13 mouse cellular contexts compared by ENCODE assay signal in the genomic region with DNA sequence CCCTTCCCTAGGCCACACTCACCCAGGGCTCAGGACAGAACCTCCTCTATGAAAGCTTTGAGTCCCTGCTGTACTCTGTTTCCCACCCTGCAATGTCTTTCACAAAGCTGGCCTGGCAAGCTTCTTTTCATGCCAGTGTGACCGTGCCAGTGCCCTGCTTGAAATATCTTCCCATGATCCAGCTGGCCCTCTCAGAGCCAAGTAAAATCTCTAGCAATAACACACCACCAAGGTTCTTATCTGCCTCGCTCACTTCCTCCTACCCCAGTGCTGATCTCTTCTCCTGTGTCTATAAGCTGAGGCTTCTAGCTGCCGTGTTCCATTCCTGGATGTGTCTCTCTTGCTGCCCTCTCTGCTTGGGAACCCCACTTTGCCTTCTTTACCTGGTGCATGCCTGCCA.
DNase-seq lines count a peak whose midpoint lies in the region; ATAC-seq and TF ChIP-seq lines count a peak whose summit lies in the region.
"Had no signal": no experiment of that assay in that cellular context is flagged by ENCODE, and none has a peak within 500 bp of the region (broad histone marks: within the 10 kb centered on the region; RNA-seq: fewer than 3 reads in every experiment).

No protein-coding gene starts in this region.

- TF ChIP-seq RAD21 in MEL (IDR thresholded peaks at IDR 0.05; ENCODE audit: low read depth, low read length) = no peak

- no peaks in the 10 kb centered on the region for H3K79me2 ChIP-seq in MEL (ENCODE audit: control insufficient read depth, insufficient read depth, low read length, poor library complexity)

- intact Hi-C loops in heart, postnatal 14 days (cut with DNase I) = no loop called here

- H3K27ac ChIP-seq in MEL (ENCODE audit: control insufficient read depth, low read depth, low read length) = no peak overlapping the region
- 0 out of 2 replicates have a peak overlapping the region, but pooled peaks have one; percentile 15 for H3K27ac ChIP-seq in brown adipose tissue, adult 24 weeks (replicated peaks; ENCODE audit: low read depth, low read length)
- H3K27ac ChIP-seq: kidney, postnatal 0 days; liver, embryonic 14.5 days had no signal

- no peak for TF ChIP-seq CTCF in MEL (IDR thresholded peaks at IDR 0.05 in 2 of 3, conservative IDR thresholded peaks at IDR 0.05 in 1 of 3; ENCODE audit: control insufficient read depth in 1 of 3, insufficient read depth in 1 of 3, low read depth in 2 of 3, low read length in 3 of 3, poor library complexity in 1 of 3, severe bottlenecking in 1 of 3)

- TF ChIP-seq EP300 in MEL (IDR thresholded peaks at IDR 0.05; ENCODE audit: low read depth in 1 of 2, low read length in 2 of 2) = no peak

- H3K9me3 ChIP-seq in MEL (replicated peaks; ENCODE audit: insufficient read depth, low read length) = no peaks in the 10 kb centered on the region

- peaks cover 3 to 5% of the 10 kb centered on the region in 2 experiments for H3K27me3 ChIP-seq in MEL (ENCODE audit: control insufficient read depth in 1 of 2, insufficient read depth in 2 of 2, low read length in 2 of 2)

- no peak overlapping the region for H3K4me3 ChIP-seq in MEL (ENCODE audit: control insufficient read depth in 1 of 2, insufficient read depth in 1 of 2, low read depth in 2 of 2, low read length in 2 of 2)
- no peak overlapping the region for H3K4me3 ChIP-seq in brown adipose tissue, adult 24 weeks (ENCODE audit: insufficient read depth, low read depth, low read length)

- ATAC-seq in granulocyte monocyte progenitor cell, adult 5-6 weeks (replicated peaks; ENCODE audit: poor library complexity, severe bottlenecking) = 0 out of 2 replicates have a peak, but pooled peaks have one; percentile 13
- no peak for ATAC-seq in erythroid progenitor cell, adult 5-6 weeks (replicated peaks; ENCODE audit: low FRiP score, poor library complexity, severe bottlenecking)
- ATAC-seq: Patski had no signal

- H3K4me1 ChIP-seq in MEL (ENCODE audit: control insufficient read depth in 1 of 2, insufficient read depth in 2 of 2, low read length in 2 of 2) = no peaks in the 10 kb centered on the region
- 0 out of 2 replicates have a peak, but pooled peaks cover 3% of the 10 kb centered on the region for H3K4me1 ChIP-seq in brown adipose tissue, adult 24 weeks (ENCODE audit: control insufficient read depth, insufficient read depth, insufficient read length, low read length)

- DNase-seq in heart, adult 18-20 months = peak; percentile 47 to 63
- DNase-seq in heart, postnatal 14 days = no peak
- DNase-seq in MEL (ENCODE audit: low read depth, low spot score) = peak; percentile 23
- no peak for DNase-seq in urinary bladder, adult 18-20 months (ENCODE audit: low spot score in 2 of 2)
- DNase-seq: adrenal gland, postnatal 36 days; layer of hippocampus, adult 9-11 months; lung, postnatal 4 days had no signal

- H3K9ac ChIP-seq in MEL (ENCODE audit: control insufficient read depth, low read depth, low read length, poor library complexity, severe bottlenecking) = no peak overlapping the region
- H3K9ac ChIP-seq: liver, embryonic 14.5 days had no signal

- TF ChIP-seq POLR2A in MEL (IDR thresholded peaks at IDR 0.05; ENCODE audit: control insufficient read depth in 1 of 2, insufficient read depth in 1 of 2, low read depth in 1 of 2, low read length in 2 of 2, poor library complexity in 1 of 2) = no peak

- peaks cover 0 to 2% of the 10 kb centered on the region in 2 experiments; a peak in 2 of 4 replicates for H3K36me3 ChIP-seq in MEL (ENCODE audit: control insufficient read depth in 1 of 2, insufficient read depth in 2 of 2, low read length in 2 of 2)

TF ChIP-seq in MEL, 35 proteins besides CTCF, POLR2A, EP300 and RAD21:
- TF ChIP-seq GATA1 (IDR thresholded peaks at IDR 0.05; ENCODE audit: low read depth, low read length) (peak; percentile 54), BHLHE40 (IDR thresholded peaks at IDR 0.05; ENCODE audit: borderline replicate concordance, low read depth, low read length) (no peak)
TF ChIP-seq in MEL: peak in this region for 1.

Comparison
In these comparisons a context has a peak if more than half of its experiments do, and no peak if none do; other contexts are left out.
1. DNase-seq: peak in heart, adult 18-20 months (2 of 2) and MEL (single experiment); none in heart, postnatal 14 days (0 of 2) and urinary bladder, adult 18-20 months (0 of 2).